Mouse (Mus musculus) telencephalon, adult 2 months (tissue): ENCODE results near the gene Gpr19.

Experiments used
- DNase-seq: peaks from one replicate; pipeline ENCODE4 v3.0.0-alpha.2; 2011; ENCODE audit warnings: low read depth, low spot score

Gpr19 gene

GRCm38 (mm10) chr6:134887711-134888449 lies 10.5 kb downstream of the Gpr19 start:
- peak; percentile 94 for DNase-seq

DNA sequence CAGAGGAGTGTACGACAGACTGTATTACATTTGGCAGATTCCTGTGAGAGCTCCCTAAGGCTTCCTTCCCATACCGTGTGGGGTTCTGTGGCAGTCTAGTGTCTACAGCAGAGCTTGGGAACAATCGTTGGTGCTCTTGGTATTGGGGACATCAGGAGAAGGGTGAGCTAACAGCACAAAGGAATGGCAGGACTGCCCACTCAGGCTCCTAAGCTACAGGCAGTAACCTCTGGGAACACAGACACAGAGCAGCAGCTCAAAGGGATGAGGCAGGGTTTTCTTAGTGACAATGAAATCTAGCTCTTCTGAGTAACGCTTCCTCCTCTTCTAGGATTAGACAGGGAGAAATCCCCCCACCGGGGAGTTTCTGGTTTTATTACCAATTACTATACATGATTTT lies 11.4 kb downstream of the Gpr19 start:
- DNase-seq: no peak

- no peak for DNase-seq
Measured at GRCm38 (mm10) chr6:134886475-134886874, 11.9 kb downstream of the Gpr19 start.

DNA sequence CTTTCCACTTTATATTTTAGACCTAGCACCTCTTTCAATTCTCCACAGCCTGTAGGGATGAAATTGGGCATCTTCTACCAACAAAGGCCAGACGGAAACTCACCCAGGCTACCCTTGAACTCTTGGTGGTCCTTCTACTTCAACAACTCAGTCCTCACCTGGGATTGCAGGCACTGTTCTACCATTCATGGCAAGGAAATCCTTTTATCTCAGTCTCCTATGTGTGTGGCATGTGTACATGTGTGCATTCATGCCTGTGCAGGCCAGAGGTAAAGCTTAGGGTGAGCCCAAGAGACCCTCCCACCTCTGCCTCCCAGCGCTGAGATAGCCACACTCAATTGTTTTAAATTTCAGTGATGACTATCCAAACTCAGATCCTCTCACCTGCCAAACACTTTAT lies 12.9 kb downstream of the Gpr19 start:
- DNase-seq: no peak

- no peak for DNase-seq
Measured at GRCm38 (mm10) chr6:134883661-134884060, 14.7 kb downstream of the Gpr19 start.

- DNase-seq: no peak
Measured at GRCm38 (mm10) chr6:134880046-134880445, 18.3 kb downstream of the Gpr19 start.

GRCm38 (mm10) chr6:134879556-134879955 lies 18.8 kb downstream of the Gpr19 start:
- DNase-seq: no peak

DNA sequence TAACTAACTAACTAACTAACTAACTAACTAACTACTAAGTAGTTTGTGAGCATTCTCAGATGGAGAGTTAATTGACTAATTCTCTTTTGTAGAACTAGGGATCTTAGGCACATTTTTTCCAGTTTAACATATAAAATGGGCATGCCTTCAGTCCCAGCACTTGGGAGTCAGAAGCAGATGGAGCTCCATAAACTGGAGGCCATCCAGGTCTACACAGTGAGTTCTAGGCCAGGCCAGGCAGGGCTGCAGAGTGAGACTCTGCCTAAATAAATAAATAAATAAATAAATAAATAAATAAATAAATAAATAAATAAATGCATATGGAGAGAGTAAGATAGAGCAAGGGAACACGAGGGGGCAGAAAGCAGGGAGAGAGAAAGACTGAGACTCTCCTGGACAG lies 20.5 kb downstream of the Gpr19 start:
- no peak for DNase-seq

GRCm38 (mm10) chr6:134877276-134877675 lies 21.1 kb downstream of the Gpr19 start:
- no peak for DNase-seq

DNA sequence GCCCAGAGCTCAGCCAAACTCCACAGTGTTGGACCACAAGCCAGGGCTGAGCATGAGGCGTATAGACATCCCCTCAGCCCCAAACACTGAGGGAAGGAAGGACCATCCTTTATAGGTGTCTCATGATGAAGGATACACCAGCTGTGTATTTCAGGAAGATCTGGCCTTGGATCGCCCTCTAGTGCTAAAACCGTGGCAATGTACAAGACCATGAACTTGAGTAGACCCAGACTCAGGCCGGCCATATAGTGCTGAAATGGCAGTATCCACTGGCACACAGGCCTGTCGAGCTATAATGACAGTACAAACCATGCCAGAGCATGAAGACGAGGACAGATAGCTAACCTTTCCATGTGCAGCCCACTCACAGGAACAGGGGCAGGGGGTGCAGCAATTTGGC lies 21.6 kb downstream of the Gpr19 start:
- no peak for DNase-seq

GRCm38 (mm10) chr6:134873018-134873417 lies 25.4 kb downstream of the Gpr19 start:
- no peak for DNase-seq

DNA sequence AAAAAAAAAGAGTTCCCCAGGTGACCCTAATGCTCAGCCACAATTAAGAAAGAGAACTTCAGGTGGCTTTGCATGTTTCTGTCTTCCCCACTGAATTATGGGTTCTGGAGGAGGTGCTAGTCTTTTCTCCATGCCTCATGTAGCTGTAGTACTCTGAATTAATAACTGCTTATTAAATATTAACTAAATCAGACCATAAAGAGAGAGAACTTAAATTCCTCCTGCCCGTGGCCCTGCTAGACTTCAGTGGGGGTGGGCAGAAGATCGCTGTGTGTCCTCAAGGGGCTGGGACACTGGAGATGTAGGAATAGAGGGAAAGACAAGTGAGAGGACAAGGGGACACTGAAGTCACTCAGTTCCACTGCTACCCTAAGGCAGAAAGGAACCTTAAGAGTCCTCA lies 26.1 kb downstream of the Gpr19 start:
- DNase-seq: no peak

GRCm38 (mm10) chr6:134870887-134871286 lies 27.5 kb downstream of the Gpr19 start:
- DNase-seq: no peak

- no peak for DNase-seq
Measured at GRCm38 (mm10) chr6:134870209-134870742, 28.1 kb downstream of the Gpr19 start.

DNA sequence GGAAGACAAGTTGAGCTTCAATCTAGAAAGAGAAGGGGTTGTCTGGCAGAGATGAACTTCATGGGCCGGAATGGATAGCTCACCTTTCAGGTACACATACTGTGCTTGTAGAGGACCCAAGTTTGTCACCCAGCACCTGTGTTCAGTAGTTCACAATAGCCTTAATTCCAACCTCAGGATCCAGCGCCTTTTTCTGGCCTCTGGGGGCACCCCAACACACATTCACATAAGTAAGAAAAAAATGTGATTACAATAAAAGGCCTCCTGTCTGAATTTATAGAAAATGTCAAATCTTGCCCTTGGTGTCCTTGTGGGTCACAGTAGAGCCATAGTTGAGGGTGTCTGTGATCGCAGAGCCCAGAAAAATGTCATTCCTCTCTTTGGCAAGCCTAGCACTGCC lies 31.1 kb downstream of the Gpr19 start:
- no peak for DNase-seq

DNA sequence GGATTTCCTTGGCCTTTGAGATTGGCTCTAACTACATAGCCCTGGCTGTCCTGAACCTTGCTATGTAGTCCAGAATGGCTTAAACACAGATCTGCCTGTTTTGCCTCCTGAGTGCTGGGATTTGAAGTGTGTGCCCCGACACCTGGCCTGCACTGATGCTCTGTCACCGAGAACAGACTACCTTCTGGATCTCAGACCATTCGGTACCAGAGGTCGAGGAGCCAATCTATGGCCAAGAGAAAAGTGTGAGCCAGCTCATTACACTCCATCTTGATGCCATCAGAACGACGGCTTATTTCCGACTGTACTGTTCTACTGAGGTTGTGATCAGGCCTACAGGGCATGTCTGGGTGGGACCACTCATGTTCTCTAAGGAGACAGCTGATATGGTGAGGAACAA lies 32.3 kb downstream of the Gpr19 start:
- no peak for DNase-seq

GRCm38 (mm10) chr6:134863146-134863545 lies 35.2 kb downstream of the Gpr19 start:
- DNase-seq: peak; percentile 92

DNA sequence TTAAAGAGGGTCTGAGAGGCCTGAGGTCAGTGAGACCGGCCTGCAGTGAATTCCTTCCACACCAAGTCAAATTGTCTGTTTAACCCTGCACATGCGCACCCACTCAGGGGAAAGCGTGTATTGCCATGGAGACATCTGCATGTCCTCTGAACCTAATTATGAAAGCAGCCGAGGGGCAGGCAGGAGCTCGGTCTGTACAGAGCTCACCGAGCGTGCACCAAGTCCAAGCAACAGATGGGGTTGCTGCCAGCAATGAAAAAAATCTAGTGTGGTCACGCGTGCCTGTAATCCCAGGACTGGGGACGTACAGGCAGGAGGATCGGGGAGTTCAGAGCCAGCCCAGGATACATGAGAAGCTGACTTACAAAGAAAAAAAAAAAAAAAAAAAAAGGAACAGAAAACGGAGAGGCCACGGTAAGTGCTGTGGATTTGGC lies 35.7 kb downstream of the Gpr19 start:
- DNase-seq: no peak

DNA sequence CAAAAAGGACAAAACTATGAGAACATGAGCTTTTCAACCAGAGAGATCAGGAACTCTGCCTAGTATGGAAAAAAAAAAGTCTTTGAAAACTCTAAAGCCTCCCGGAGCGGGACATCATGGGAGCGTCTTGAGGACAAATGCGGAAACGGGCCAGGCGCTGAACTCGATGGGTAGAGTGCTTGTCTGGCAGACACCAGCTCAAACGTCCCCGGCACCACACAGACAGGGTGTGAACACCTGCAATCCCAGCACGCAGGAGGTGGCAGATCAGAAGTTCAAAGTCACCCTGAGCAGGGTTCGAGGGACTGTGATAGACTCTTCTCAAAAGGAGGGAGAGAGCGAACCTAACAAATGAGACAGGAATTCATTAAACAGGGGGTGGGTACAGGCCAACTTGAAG lies 37.0 kb downstream of the Gpr19 start:
- no peak for DNase-seq

DNA sequence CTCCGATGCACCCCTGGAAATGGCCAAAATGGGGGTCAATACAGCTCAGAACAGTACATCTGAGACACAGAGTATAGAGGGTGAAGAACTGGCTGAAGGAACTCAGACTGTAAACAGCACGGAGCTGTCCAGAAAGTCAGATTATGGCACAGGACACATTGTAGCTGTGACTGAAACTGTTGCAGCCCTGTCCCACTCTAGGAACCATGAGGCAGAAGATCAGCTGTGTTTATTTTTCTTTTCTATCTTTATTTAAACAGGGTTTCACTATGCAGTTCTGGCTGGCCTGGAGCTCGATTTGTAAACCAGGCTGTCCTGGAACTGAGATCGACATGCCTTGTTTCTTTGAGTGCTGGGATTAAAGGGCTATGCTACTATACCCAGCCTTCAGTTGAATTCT lies 38.1 kb downstream of the Gpr19 start:
- DNase-seq: no peak

DNA sequence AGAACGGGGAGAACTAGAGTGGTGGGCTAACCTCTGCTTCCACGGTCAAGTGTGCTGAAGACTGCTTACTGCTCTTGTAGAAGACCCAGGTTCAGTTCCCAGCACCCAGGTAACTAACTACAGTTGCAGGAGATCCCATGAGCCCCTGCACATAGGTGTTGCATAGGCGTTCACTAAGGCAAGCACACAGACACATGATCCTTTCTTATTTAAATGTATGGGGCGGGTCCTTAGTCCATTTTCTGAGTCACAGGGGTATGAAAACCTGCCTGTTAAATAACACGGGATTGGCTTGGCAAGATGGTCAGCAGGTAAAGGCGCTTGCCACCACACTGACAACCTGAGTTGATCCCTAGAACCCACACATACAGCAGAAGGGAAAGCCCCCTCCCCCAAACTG lies 39.4 kb downstream of the Gpr19 start:
- no peak for DNase-seq

DNA sequence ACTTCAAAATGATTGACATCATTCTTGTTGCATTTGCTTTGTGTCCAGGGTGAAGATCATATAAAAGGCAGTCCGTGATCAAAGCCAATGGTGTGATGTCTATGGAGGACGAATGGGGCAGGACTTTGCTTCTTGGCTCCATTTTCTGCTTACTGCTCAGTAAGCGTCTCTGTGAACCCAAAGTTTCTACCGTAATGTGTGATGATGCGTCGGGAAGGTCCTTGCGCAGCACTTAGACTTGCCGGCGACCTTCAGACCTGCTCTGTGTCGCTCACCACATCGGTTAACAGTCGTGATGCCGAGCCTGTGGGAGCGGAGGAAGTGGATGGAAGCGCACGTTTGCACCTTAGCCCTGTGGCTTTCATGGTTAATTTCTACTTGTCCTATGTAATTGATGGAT lies 42.5 kb downstream of the Gpr19 start:
- no peak for DNase-seq

DNA sequence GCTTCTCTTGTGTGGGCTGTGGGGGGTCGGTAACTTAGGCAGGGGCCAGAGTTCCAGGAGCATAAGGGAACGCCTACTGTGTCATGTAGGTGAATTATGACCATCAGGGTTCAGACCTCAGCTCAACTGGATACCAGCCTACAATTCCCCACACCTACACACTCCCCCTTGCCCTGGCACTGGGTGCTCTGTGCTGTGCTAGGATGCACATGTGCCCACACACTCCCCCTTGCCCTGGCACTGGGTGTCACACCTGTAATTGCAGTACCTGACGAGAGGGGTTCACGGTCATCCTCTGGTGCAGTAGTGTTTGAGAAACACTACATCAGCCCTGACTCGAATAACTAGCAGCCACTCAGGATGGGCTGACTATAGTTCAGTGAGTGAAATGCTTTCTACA lies 43.6 kb downstream of the Gpr19 start:
- no peak for DNase-seq

DNA sequence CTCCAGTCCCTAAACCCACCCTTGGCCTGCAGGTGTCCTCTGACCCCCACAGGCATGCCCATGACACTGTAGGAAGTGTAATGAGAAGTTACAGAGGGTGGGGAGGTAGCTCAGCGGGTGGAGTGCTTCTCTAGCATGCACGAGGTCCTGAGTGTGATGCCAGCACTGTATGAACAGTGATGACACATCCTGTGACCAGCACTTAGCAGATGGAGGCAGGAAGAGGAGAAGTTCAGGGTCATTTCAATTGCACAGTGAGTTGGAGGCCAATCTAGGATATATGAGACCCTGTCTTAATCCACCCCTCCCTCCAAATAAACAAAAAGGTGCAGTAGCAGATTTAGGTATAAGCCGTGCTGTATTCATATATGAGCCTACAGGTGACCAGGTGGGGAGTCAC lies 48.4 kb downstream of the Gpr19 start:
- DNase-seq: no peak
